8 mouse cellular contexts compared by ENCODE assay signal in genomic region chr5:142842137-142842642, GRCm38 (mm10). TPM values are rescaled to one million over a fixed set of nuclear protein-coding genes. Genes with fewer than 3 reads are reported as not detected.
DNase-seq lines count a peak whose midpoint lies in the region; ATAC-seq and TF ChIP-seq lines count a peak whose summit lies in the region.

No protein-coding gene starts in this region.

- TF ChIP-seq CTCF in kidney, adult 2 months (conservative IDR thresholded peaks at IDR 0.05; ENCODE audit: insufficient read depth, insufficient read length, low read depth, low read length) = peak; percentile 67
- peak; percentile 65 for TF ChIP-seq CTCF in midbrain, postnatal 0 days (IDR thresholded peaks at IDR 0.05)

- H3K4me3 ChIP-seq in embryonic facial prominence, embryonic 11.5 days (ENCODE audit: low read depth, low read length) = no peak overlapping the region
- H3K4me3 ChIP-seq in kidney, adult 2 months (ENCODE audit: insufficient read depth, low read depth, low read length) = no peak overlapping the region
- no peak overlapping the region for H3K4me3 ChIP-seq in midbrain, postnatal 0 days (ENCODE audit: low read depth, low read length)

- DNase-seq in CD4-positive, CD25-positive, alpha-beta regulatory T cell, adult 2 months (ENCODE audit: low read depth, low spot score) = peak; percentile 26
- DNase-seq in right cerebral cortex, postnatal 14 days = peak; percentile 31
- DNase-seq in right cerebral cortex, adult 18-20 months = no peak
- DNase-seq in embryonic facial prominence, embryonic 11.5 days (ENCODE audit: low spot score) = peak; percentile 56
- DNase-seq in kidney, adult 2 months = peak; percentile 32
- DNase-seq in midbrain, postnatal 0 days (ENCODE audit: low spot score) = peak; percentile 31

- no peak overlapping the region for H3K27ac ChIP-seq in embryonic facial prominence, embryonic 11.5 days (replicated peaks; ENCODE audit: low read depth, low read length)
- H3K27ac ChIP-seq in kidney, adult 2 months (ENCODE audit: insufficient read depth, low read depth, low read length) = no peak overlapping the region
- no peak overlapping the region for H3K27ac ChIP-seq in midbrain, postnatal 0 days (ENCODE audit: low read depth, low read length)

- H3K4me2 ChIP-seq in embryonic facial prominence, embryonic 11.5 days (ENCODE audit: low read depth, low read length) = no peak overlapping the region
- H3K4me2 ChIP-seq in midbrain, postnatal 0 days (ENCODE audit: low read depth, low read length, poor library complexity, severe bottlenecking) = no peak overlapping the region

- ATAC-seq in CD4-positive, CD25-positive, alpha-beta regulatory T cell, adult 4 months = no peak
- peak; percentile 64; the same call in 1 of the 2 replicates for ATAC-seq in embryonic facial prominence, embryonic 11.5 days (replicated peaks; ENCODE audit: insufficient number of reproducible peaks, low FRiP score, low TSS enrichment, low read depth)
- no peak for ATAC-seq in midbrain, postnatal 0 days (ENCODE audit: low FRiP score)
- ATAC-seq in inflammation-experienced regulatory T-cells, adult 6 months = no peak

- no peaks in the 10 kb centered on the region; the same call in 1 of the 2 replicates for H3K4me1 ChIP-seq in embryonic facial prominence, embryonic 11.5 days (ENCODE audit: control insufficient read depth, insufficient read depth, low read length)
- H3K4me1 ChIP-seq in kidney, adult 2 months (ENCODE audit: control insufficient read depth, insufficient read depth, low read length) = no peaks in the 10 kb centered on the region
- H3K4me1 ChIP-seq in midbrain, postnatal 0 days (ENCODE audit: insufficient read depth, low read length) = no peaks in the 10 kb centered on the region

- H3K36me3 ChIP-seq in embryonic facial prominence, embryonic 11.5 days (replicated peaks; ENCODE audit: control insufficient read depth, insufficient read depth, low read depth, low read length) = no peaks in the 10 kb centered on the region
- H3K36me3 ChIP-seq in kidney, adult 2 months (ENCODE audit: control insufficient read depth, insufficient read depth, low read length) = no peaks in the 10 kb centered on the region
- no peaks in the 10 kb centered on the region for H3K36me3 ChIP-seq in midbrain, postnatal 0 days (ENCODE audit: insufficient read depth, low read length)

- H3K9ac ChIP-seq in embryonic facial prominence, embryonic 11.5 days (replicated peaks; ENCODE audit: low read length) = no peak overlapping the region
- H3K9ac ChIP-seq in midbrain, postnatal 0 days (replicated peaks; ENCODE audit: low read length, poor library complexity, severe bottlenecking) = no peak overlapping the region

- no peak for TF ChIP-seq POLR2A in kidney, adult 2 months (IDR thresholded peaks at IDR 0.05; ENCODE audit: low read depth, low read length)

- H3K27me3 ChIP-seq in embryonic facial prominence, embryonic 11.5 days (ENCODE audit: control insufficient read depth, insufficient read depth, low read length) = no peaks in the 10 kb centered on the region
- H3K27me3 ChIP-seq in kidney, adult 2 months (replicated peaks; ENCODE audit: control insufficient read depth, insufficient read depth, low read length) = no peaks in the 10 kb centered on the region
- H3K27me3 ChIP-seq in midbrain, postnatal 0 days (ENCODE audit: insufficient read depth, low read length) = no peaks in the 10 kb centered on the region

- H3K9me3 ChIP-seq in embryonic facial prominence, embryonic 11.5 days (replicated peaks; ENCODE audit: control insufficient read depth, low read length) = no peaks in the 10 kb centered on the region
- no peaks in the 10 kb centered on the region for H3K9me3 ChIP-seq in midbrain, postnatal 0 days (ENCODE audit: low read length)

- 13% methylated on average over 7 of the region's 7 CpGs for WGBS in embryonic facial prominence, embryonic 11.5 days
- WGBS in kidney, adult 2 months = 45% methylated on average over 7 of the region's 7 CpGs
- WGBS in midbrain, postnatal 0 days = 21% methylated on average over 7 of the region's 7 CpGs

RNA-seq across cellular contexts. Expression of gene Tnrc18, which starts 24.7 kb away (rescaled TPM):
- 1 to 10 TPM; 2.8 to 3.7 TPM for polyA plus RNA-seq in CD4-positive, CD25-positive, alpha-beta regulatory T cell, adult 4 months (2017; shearing (Covaris generic))
- 26.4 and 31.0 TPM in 2 replicates for polyA plus RNA-seq in embryonic facial prominence, embryonic 11.5 days (2014; fragmentation: Nextera tagmentation; extraction: Ambion mirVana)
- polyA plus RNA-seq in kidney, adult 2 months (2012; rRNA removed) = 32.1 and 40.8 TPM in 2 replicates
- total RNA-seq in midbrain, postnatal 0 days (2014; rRNA removed) = 114 and 142 TPM in 2 replicates
- polyA plus RNA-seq in midbrain, postnatal 0 days (2015; fragmentation: Nextera tagmentation; extraction: Ambion mirVana) = 17.4 and 19.4 TPM in 2 replicates
- polyA plus RNA-seq in inflammation-experienced regulatory T-cells, adult 6 months (2017; shearing (Covaris generic)) = 1 to 10 TPM; 1.6 to 4.4 (median 2.9) TPM

RNA-seq across cellular contexts. Expression of gene Fbxl18, which starts 53.0 kb away (rescaled TPM):
- polyA plus RNA-seq in CD4-positive, CD25-positive, alpha-beta regulatory T cell, adult 4 months (2017; shearing (Covaris generic)) = 1 to 10 TPM; 3.9 to 8.6 TPM
- 7.6 and 8.4 TPM in 2 replicates for polyA plus RNA-seq in embryonic facial prominence, embryonic 11.5 days (2014; fragmentation: Nextera tagmentation; extraction: Ambion mirVana)
- polyA plus RNA-seq in kidney, adult 2 months (2012; rRNA removed) = 11.5 and 17.2 TPM in 2 replicates
- 52.8 and 67.5 TPM in 2 replicates for total RNA-seq in midbrain, postnatal 0 days (2014; rRNA removed)
- 25.5 and 27.5 TPM in 2 replicates for polyA plus RNA-seq in midbrain, postnatal 0 days (2015; fragmentation: Nextera tagmentation; extraction: Ambion mirVana)
- polyA plus RNA-seq in inflammation-experienced regulatory T-cells, adult 6 months (2017; shearing (Covaris generic)) = 1 to 10 TPM; 4.6 to 5.8 (median 5.5) TPM
